Mouse (Mus musculus) fibroblast of lung, adult 2 months (primary cell): ENCODE results near the gene Kcnj8.

Experiments
- DNase-seq: peaks from one replicate; pipeline ENCODE4 v3.0.0-alpha.2; 2011; ENCODE audit warnings: low read depth

The Kcnj8 gene

GRCm38 (mm10) chr6:142571055-142571618, at the start of gene Kcnj8:
Gene Kcnj8 (minus strand): TSS chr6:142571614.
- DNase-seq, result no peak

- no peak for DNase-seq
Observed at GRCm38 (mm10) chr6:142616659-142617058, 45.2 kb upstream of the Kcnj8 start.

GRCm38 (mm10) chr6:142614324-142614723, 42.9 kb upstream of the Kcnj8 start:
- no peak for DNase-seq

- DNase-seq, result no peak
Observed at GRCm38 (mm10) chr6:142612366-142612765, 41.0 kb upstream of the Kcnj8 start.

- DNase-seq, result no peak
Observed at GRCm38 (mm10) chr6:142609401-142610373, 38.3 kb upstream of the Kcnj8 start.

- DNase-seq, result no peak
Observed at GRCm38 (mm10) chr6:142607080-142607479, 35.7 kb upstream of the Kcnj8 start.

- DNase-seq, result no peak
Observed at GRCm38 (mm10) chr6:142602772-142603171, 31.4 kb upstream of the Kcnj8 start.

- DNase-seq, result no peak
Observed at GRCm38 (mm10) chr6:142578831-142579230, 7.4 kb upstream of the Kcnj8 start.

GRCm38 (mm10) chr6:142577801-142578200, 6.4 kb upstream of the Kcnj8 start:
- DNase-seq, result no peak

GRCm38 (mm10) chr6:142572876-142573275, 1.5 kb upstream of the Kcnj8 start:
- no peak for DNase-seq

GRCm38 (mm10) chr6:142571629-142572360, 381 bp upstream of the Kcnj8 start:
- DNase-seq, result no peak

GRCm38 (mm10) chr6:142570046-142570770, 1.2 kb downstream of the Kcnj8 start:
- no peak for DNase-seq

GRCm38 (mm10) chr6:142568713-142569357, 2.6 kb downstream of the Kcnj8 start:
- no peak for DNase-seq

- DNase-seq, result no peak
Observed at GRCm38 (mm10) chr6:142567452-142567851, 4.0 kb downstream of the Kcnj8 start.

- DNase-seq, result no peak
Observed at GRCm38 (mm10) chr6:142564746-142565145, 6.7 kb downstream of the Kcnj8 start.

GRCm38 (mm10) chr6:142561151-142561550, 10.3 kb downstream of the Kcnj8 start:
- no peak for DNase-seq

- DNase-seq, result no peak
Observed at GRCm38 (mm10) chr6:142558772-142559679, 12.4 kb downstream of the Kcnj8 start.

- DNase-seq, result no peak
Observed at GRCm38 (mm10) chr6:142558076-142558475, 13.3 kb downstream of the Kcnj8 start.

- no peak for DNase-seq
Observed at GRCm38 (mm10) chr6:142555988-142556387, 15.4 kb downstream of the Kcnj8 start.

GRCm38 (mm10) chr6:142551482-142551881, 19.9 kb downstream of the Kcnj8 start:
- DNase-seq, result no peak
